8 mouse cellular contexts compared by ENCODE assay signal in the genomic region with DNA sequence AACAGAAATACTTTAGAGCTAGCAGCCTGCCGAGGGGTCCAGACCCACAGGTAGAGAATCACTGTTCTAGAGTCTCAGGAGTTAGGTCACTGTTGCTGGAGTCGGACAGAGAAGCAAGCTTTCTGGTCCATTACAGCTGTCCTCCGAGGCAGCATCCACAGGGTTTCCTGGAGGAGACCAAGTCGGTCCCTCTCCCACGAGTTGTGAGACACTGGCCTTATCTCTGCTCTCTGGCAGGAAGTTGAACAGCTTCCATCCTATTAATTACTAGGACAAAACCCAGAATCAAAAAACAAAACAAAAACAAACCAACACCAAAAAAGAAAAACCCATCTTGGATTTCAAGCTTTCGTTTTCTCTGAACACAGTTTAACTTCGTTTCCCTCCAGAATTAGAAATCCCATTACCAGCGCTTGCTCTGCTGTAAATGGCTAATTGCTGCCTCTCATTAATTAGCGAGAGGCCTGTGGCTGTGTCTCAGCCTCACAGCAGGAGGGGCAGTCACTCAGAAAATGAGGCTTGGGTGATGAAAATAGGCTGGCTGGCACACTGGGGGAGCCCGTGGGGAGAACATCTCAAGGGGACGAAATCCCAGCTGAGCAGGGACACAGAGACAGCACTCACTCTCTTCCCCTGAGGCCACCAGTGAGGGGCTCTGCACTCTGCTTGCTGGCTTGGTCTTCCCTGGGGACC.
DNase-seq lines count a peak whose midpoint lies in the region; ATAC-seq and TF ChIP-seq lines count a peak whose summit lies in the region.

No protein-coding gene starts in this region.

- H3K9ac ChIP-seq in liver, embryonic 16.5 days (ENCODE audit: low read depth, low read length): no peak overlapping the region
- H3K9ac ChIP-seq in liver, embryonic 12.5 days: no peak overlapping the region
- no peak overlapping the region for H3K9ac ChIP-seq in hindbrain, postnatal 0 days (replicated peaks; ENCODE audit: low read length)
- no peak overlapping the region for H3K9ac ChIP-seq in neural tube, embryonic 15.5 days (replicated peaks)

- no peaks in the 10 kb centered on the region for H3K27me3 ChIP-seq in liver, embryonic 16.5 days (ENCODE audit: control insufficient read depth, insufficient read depth, low read depth, low read length)
- H3K27me3 ChIP-seq in liver, embryonic 12.5 days (replicated peaks): no peaks in the 10 kb centered on the region
- no peaks in the 10 kb centered on the region for H3K27me3 ChIP-seq in hindbrain, postnatal 0 days (ENCODE audit: insufficient read depth, low read length)
- H3K27me3 ChIP-seq in neural tube, embryonic 15.5 days (replicated peaks): no peaks in the 10 kb centered on the region

- peak; percentile 13 to 40 for DNase-seq in adrenal gland, adult (ENCODE audit: inconsistent age in 2 of 2, low spot score in 1 of 2)
- no peak for DNase-seq in adrenal gland, adult 18-20 months (ENCODE audit: low spot score in 2 of 2)
- DNase-seq in hindbrain, postnatal 0 days (ENCODE audit: low spot score): peak; percentile 51
- DNase-seq in spleen, postnatal 4 days (ENCODE audit: low spot score in 2 of 2): no peak
- DNase-seq in testis, postnatal 14 days (ENCODE audit: low spot score): no peak

- H3K4me1 ChIP-seq in liver, embryonic 16.5 days (ENCODE audit: control insufficient read depth, low read depth, low read length): peaks cover 2% of the 10 kb centered on the region
- 0 out of 2 replicates have a peak, but pooled peaks cover 9% of the 10 kb centered on the region for H3K4me1 ChIP-seq in liver, embryonic 12.5 days
- no peaks in the 10 kb centered on the region for H3K4me1 ChIP-seq in hindbrain, postnatal 0 days (ENCODE audit: insufficient read depth, low read length)
- H3K4me1 ChIP-seq in neural tube, embryonic 15.5 days: peaks cover 6% of the 10 kb centered on the region; the same call in 1 of the 2 replicates

- no peak overlapping the region for H3K4me2 ChIP-seq in liver, embryonic 16.5 days (ENCODE audit: low read depth, low read length)
- no peak overlapping the region for H3K4me2 ChIP-seq in liver, embryonic 12.5 days
- H3K4me2 ChIP-seq in hindbrain, postnatal 0 days (ENCODE audit: low read depth, low read length): no peak overlapping the region
- no peak overlapping the region for H3K4me2 ChIP-seq in neural tube, embryonic 15.5 days

- no peak overlapping the region for H3K4me3 ChIP-seq in liver, embryonic 16.5 days (ENCODE audit: low read depth, low read length)
- H3K4me3 ChIP-seq in liver, embryonic 12.5 days: no peak overlapping the region
- no peak overlapping the region for H3K4me3 ChIP-seq in hindbrain, postnatal 0 days (ENCODE audit: low read length)
- no peak overlapping the region for H3K4me3 ChIP-seq in neural tube, embryonic 15.5 days (replicated peaks)

- 34% methylated on average over 11 of the region's 11 CpGs for WGBS in liver, embryonic 16.5 days (ENCODE audit: insufficient replicate concordance)
- 40% methylated on average over 11 of the region's 11 CpGs for WGBS in liver, embryonic 12.5 days (ENCODE audit: insufficient replicate concordance)
- 35% methylated on average over 11 of the region's 11 CpGs for WGBS in hindbrain, postnatal 0 days
- WGBS in neural tube, embryonic 15.5 days: 25% methylated on average over 11 of the region's 11 CpGs

- H3K27ac ChIP-seq in liver, embryonic 16.5 days (ENCODE audit: low read length): peak overlapping the region; percentile 19; the same call in 1 of the 2 replicates
- no peak overlapping the region for H3K27ac ChIP-seq in liver, embryonic 12.5 days
- H3K27ac ChIP-seq in hindbrain, postnatal 0 days: no peak overlapping the region
- H3K27ac ChIP-seq in neural tube, embryonic 15.5 days (replicated peaks): peak overlapping the region; percentile 51

- H3K9me3 ChIP-seq in liver, embryonic 16.5 days (replicated peaks; ENCODE audit: control insufficient read depth, low read length): no peaks in the 10 kb centered on the region
- H3K9me3 ChIP-seq in liver, embryonic 12.5 days (replicated peaks): no peaks in the 10 kb centered on the region
- H3K9me3 ChIP-seq in hindbrain, postnatal 0 days (ENCODE audit: low read length): no peaks in the 10 kb centered on the region
- H3K9me3 ChIP-seq in neural tube, embryonic 15.5 days (replicated peaks): no peaks in the 10 kb centered on the region

- TF ChIP-seq CTCF in hindbrain, postnatal 0 days (IDR thresholded peaks at IDR 0.05; ENCODE audit: low read depth): no peak

- no peak for ATAC-seq in liver, embryonic 16.5 days (ENCODE audit: low read depth)
- no peak for ATAC-seq in liver, embryonic 12.5 days
- no peak for ATAC-seq in hindbrain, postnatal 0 days
- peak; percentile 21; the same call in 1 of the 2 replicates for ATAC-seq in neural tube, embryonic 15.5 days (ENCODE audit: low FRiP score)

- H3K36me3 ChIP-seq in liver, embryonic 16.5 days (ENCODE audit: control insufficient read depth, insufficient read depth): no peaks in the 10 kb centered on the region
- no peaks in the 10 kb centered on the region for H3K36me3 ChIP-seq in liver, embryonic 12.5 days
- H3K36me3 ChIP-seq in hindbrain, postnatal 0 days (ENCODE audit: insufficient read depth, low read length): no peaks in the 10 kb centered on the region
- H3K36me3 ChIP-seq in neural tube, embryonic 15.5 days: no peaks in the 10 kb centered on the region

Comparison
In these comparisons a context has a peak if more than half of its experiments do, and no peak if none do; other contexts are left out.
1. DNase-seq: peak in adrenal gland, adult (2 of 2) and hindbrain, postnatal 0 days (single experiment); none in adrenal gland, adult 18-20 months (0 of 2), spleen, postnatal 4 days (0 of 2) and testis, postnatal 14 days (single experiment).
2. H3K27ac ChIP-seq: peak in liver, embryonic 16.5 days (single experiment) and neural tube, embryonic 15.5 days (single experiment); none in liver, embryonic 12.5 days (single experiment) and hindbrain, postnatal 0 days (single experiment).